Mouse (Mus musculus) kidney, embryonic 14.5 days (tissue): ENCODE data around the gene Nos2. TPM values are rescaled to one million over a fixed set of nuclear protein-coding genes. Genes with fewer than 3 reads are reported as not detected.
"Not testable (repeated sequence)": the region's sequence is repeated elsewhere in the genome, so short reads cannot be mapped to it uniquely, and the experiment has no call there.

Source experiments
- ATAC-seq: fragments of 200-750 bp; cut with Nextera tagmentation; 2 replicates; pipeline ENCODE4 v1.8.0; 2017; ENCODE audit warnings: moderate number of reproducible peaks, mild to moderate bottlenecking, moderate TSS enrichment, moderate library complexity; ENCODE audit not compliant: low FRiP score, low TSS enrichment
- H3K27ac ChIP-seq: fragments of 300-500 bp; sonication (generic); 2 replicates; pipeline ENCODE4 v1.5.1; 2014; ENCODE audit warnings: low read depth, mild to moderate bottlenecking, low read length, moderate library complexity, mixed read lengths
- H3K27me3 ChIP-seq: fragments of 300-500 bp; sonication (generic); 2 replicates; pipeline ENCODE4 v1.6.1; 2014; ENCODE audit warnings: mild to moderate bottlenecking, low read length; ENCODE audit not compliant: control insufficient read depth, insufficient read depth
- H3K36me3 ChIP-seq: fragments of 300-500 bp; sonication (generic); 2 replicates; pipeline ENCODE4 v1.6.1; 2014; ENCODE audit warnings: low read length, mixed read lengths; ENCODE audit not compliant: control insufficient read depth, insufficient read depth
- H3K4me1 ChIP-seq: fragments of 300-500 bp; sonication (generic); 2 replicates; pipeline ENCODE4 v1.6.1; 2014; ENCODE audit warnings: low read length, mixed read lengths; ENCODE audit not compliant: control insufficient read depth, insufficient read depth
- H3K4me2 ChIP-seq: fragments of 300-500 bp; sonication (generic); replicated peaks from 2 replicates; pipeline ENCODE4 v1.6.1; 2014; ENCODE audit warnings: low read depth, mild to moderate bottlenecking, low read length
- H3K4me3 ChIP-seq: fragments of 300-500 bp; sonication (generic); 2 replicates; pipeline ENCODE4 v1.5.1; 2014; ENCODE audit warnings: mild to moderate bottlenecking, low read length
- H3K9ac ChIP-seq: fragments of 300-500 bp; sonication (generic); 2 replicates; pipeline ENCODE4 v1.6.1; 2014; ENCODE audit warnings: low read depth, mild to moderate bottlenecking, low read length, moderate library complexity
- H3K9me3 ChIP-seq: fragments of 300-500 bp; sonication (generic); 2 replicates; pipeline ENCODE4 v1.6.1; 2016; ENCODE audit warnings: low read length; ENCODE audit not compliant: control insufficient read depth
- WGBS: fragments of 180-500 bp; shearing (Covaris S2); extraction: QIAGEN DNeasy Blood & Tissue Kit; methylation state at CpG from one replicate; pipeline ENCODE4 v1.1.7; 2014; 5-methylcytosine and 5-hydroxymethylcytosine counted together
- polyA plus RNA-seq: library from polyadenylated mRNA; unstranded; fragments of >200 nt; fragmentation: Nextera tagmentation; extraction: Ambion mirVana; gene quantifications from 2 replicates; pipeline ENCODE4 v1.2.1, GENCODE M21; 2014

Gene Nos2
- polyA plus RNA-seq, 1 experiment from 2014 or later: 1.7 TPM

GRCm38 (mm10) chr11:78980083-78980634, 59.6 kb downstream of the Nos2 start:
- no peaks in the 10 kb centered on the region for H3K4me1 ChIP-seq

GRCm38 (mm10) chr11:78982042-78982441, 61.5 kb downstream of the Nos2 start:
- Histone ChIP-seq H3K27ac (no peak overlapping the region), H3K9ac (no peak overlapping the region), H3K4me1 (no peaks in the 10 kb centered on the region), H3K4me2 (no peak overlapping the region), H3K4me3 (no peak overlapping the region), H3K36me3 (no peaks in the 10 kb centered on the region), H3K9me3 (no peaks in the 10 kb centered on the region), H3K27me3 (no peaks in the 10 kb centered on the region)
- 69% methylated on average over 2 of the region's 2 CpGs for WGBS
- no peak for ATAC-seq

More at GRCm38 (mm10) chr11:78980083-78980634, 59.6 kb downstream of the Nos2 start:
- Histone ChIP-seq H3K4me3 (no peak overlapping the region), H3K27me3 (no peaks in the 10 kb centered on the region), H3K36me3 (no peaks in the 10 kb centered on the region), H3K4me2 (no peak overlapping the region), H3K9ac (no peak overlapping the region), H3K9me3 (no peaks in the 10 kb centered on the region), H3K27ac (no peak overlapping the region)
- 77% methylated on average over 4 of the region's 4 CpGs for WGBS
- ATAC-seq: no peak

GRCm38 (mm10) chr11:78982513-78983291, 62.1 kb downstream of the Nos2 start:
- Histone ChIP-seq H3K4me3 (no peak overlapping the region), H3K36me3 (no peaks in the 10 kb centered on the region), H3K9ac (no peak overlapping the region), H3K4me1 (no peaks in the 10 kb centered on the region), H3K9me3 (no peaks in the 10 kb centered on the region), H3K27me3 (no peaks in the 10 kb centered on the region), H3K4me2 (no peak overlapping the region), H3K27ac (no peak overlapping the region)
- ATAC-seq: no peak
- WGBS: 79% methylated on average over 12 of the region's 12 CpGs

- no peak for ATAC-seq
- no peak overlapping the region for H3K27ac ChIP-seq
- no peaks in the 10 kb centered on the region for H3K9me3 ChIP-seq
- H3K4me3 ChIP-seq: no peak overlapping the region
- no peaks in the 10 kb centered on the region for H3K36me3 ChIP-seq
- H3K4me1 ChIP-seq: no peaks in the 10 kb centered on the region
- no peak overlapping the region for H3K4me2 ChIP-seq
- no peaks in the 10 kb centered on the region for H3K27me3 ChIP-seq
- H3K9ac ChIP-seq: no peak overlapping the region
- 85% methylated on average over 7 of the region's 7 CpGs for WGBS
These were observed 63.0 kb downstream of the Nos2 start for GRCm38 (mm10) chr11:78983539-78983938.

- no peak within 1 kb of the TSS for H3K9ac ChIP-seq
- H3K27me3 ChIP-seq: no peaks in the 10 kb centered on the region
- WGBS: 56% methylated on average over 10 of the region's 10 CpGs
- H3K4me3 ChIP-seq: peak within 1 kb of the TSS; percentile 6; the same call in 1 of the 2 replicates
- H3K36me3 ChIP-seq: no peaks in the 10 kb centered on the region
- no peaks in the 10 kb centered on the region for H3K4me1 ChIP-seq
- no peaks in the 10 kb centered on the region for H3K9me3 ChIP-seq
- H3K4me2 ChIP-seq: peak within 1 kb of the TSS; percentile 21; the same call in 1 of the 2 replicates
- H3K27ac ChIP-seq: no peak within 1 kb of the TSS
- peak; percentile 64 for ATAC-seq
These were observed 64.0 kb downstream of the Nos2 start, which contains the start of gene Lgals9 for GRCm38 (mm10) chr11:78984483-78985177. TSS of gene Lgals9 (minus strand) at chr11:78984946.

- no peak overlapping the region for H3K4me2 ChIP-seq
- H3K4me1 ChIP-seq: no peaks in the 10 kb centered on the region
- H3K9me3 ChIP-seq: peaks cover 3% of the 10 kb centered on the region; the same call in 1 of the 2 replicates
- ATAC-seq: no peak
- H3K27me3 ChIP-seq: no peaks in the 10 kb centered on the region
- no peaks in the 10 kb centered on the region for H3K36me3 ChIP-seq
- H3K9ac ChIP-seq: no peak overlapping the region
- no peak overlapping the region for H3K27ac ChIP-seq
- H3K4me3 ChIP-seq: no peak overlapping the region
These were observed 64.9 kb downstream of the Nos2 start for GRCm38 (mm10) chr11:78985505-78985904.

GRCm38 (mm10) chr11:78986311-78987002, 65.9 kb downstream of the Nos2 start:
- 90% methylated on average over 10 of the region's 10 CpGs for WGBS
- Histone ChIP-seq H3K9ac (no peak overlapping the region), H3K4me2 (no peak overlapping the region), H3K4me1 (no peaks in the 10 kb centered on the region), H3K4me3 (no peak overlapping the region), H3K27me3 (no peaks in the 10 kb centered on the region), H3K36me3 (no peaks in the 10 kb centered on the region), H3K27ac (no peak overlapping the region), H3K9me3 (peaks cover 3% of the 10 kb centered on the region; the same call in 1 of the 2 replicates)
- ATAC-seq: no peak

GRCm38 (mm10) chr11:78989206-78989605, 68.6 kb downstream of the Nos2 start:
- not testable (repeated sequence) for H3K4me1 ChIP-seq, H3K36me3 ChIP-seq, H3K27ac ChIP-seq, ATAC-seq, H3K27me3 ChIP-seq, H3K4me3 ChIP-seq, H3K9ac ChIP-seq, H3K4me2 ChIP-seq, H3K9me3 ChIP-seq
- 91% methylated on average over 11 of the region's 11 CpGs for WGBS
